Mouse (Mus musculus): Measurements from ENCODE around the gene Zfand4.

DNA sequence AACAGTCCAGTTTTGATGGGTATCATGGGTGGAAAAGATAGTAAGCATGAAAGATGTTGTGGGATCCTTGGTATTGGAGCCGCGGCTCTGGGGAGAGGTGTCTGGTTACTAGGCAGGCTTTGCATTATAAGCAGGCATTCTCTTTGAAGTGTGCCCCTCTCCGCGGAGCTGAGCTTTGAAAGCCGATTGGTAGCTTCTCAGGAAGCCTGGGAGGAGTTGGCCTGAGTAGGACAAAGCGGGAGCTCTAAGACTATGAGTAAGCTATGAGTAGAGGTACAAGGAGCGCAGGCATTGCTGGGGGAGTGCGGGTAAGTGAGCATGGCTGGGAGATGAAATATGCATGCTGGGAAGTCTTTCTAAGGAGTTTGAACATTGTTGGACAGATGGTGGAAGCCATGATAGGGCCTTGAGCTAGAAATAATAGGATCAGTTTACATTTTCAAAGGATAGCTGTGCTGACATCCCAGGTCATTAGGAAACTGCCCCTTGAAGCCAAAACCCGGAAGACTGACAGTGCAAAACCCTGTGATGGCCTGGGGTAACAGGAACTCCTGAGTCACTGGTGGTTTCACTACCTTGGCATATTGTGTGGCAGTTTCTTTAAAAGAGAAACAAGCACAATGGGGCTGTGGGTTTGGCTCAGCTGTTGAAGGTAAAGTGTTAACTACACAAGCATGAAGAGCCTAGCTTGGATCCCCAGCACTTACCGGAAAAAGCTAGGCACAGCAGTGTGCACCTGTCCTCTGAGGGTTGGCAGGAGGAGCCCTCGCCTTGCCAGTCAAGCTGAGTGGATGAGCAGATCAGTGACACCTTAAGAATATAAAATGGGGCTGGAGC lies 2.5 kb downstream of the Zfand4 start:
- TF ChIP-seq POLR2A (IDR thresholded peaks at IDR 0.05; ENCODE audit: borderline replicate concordance, control insufficient read depth, low read depth, low read length) (no peak), CTCF (IDR thresholded peaks at IDR 0.05; ENCODE audit: control insufficient read depth, insufficient read depth, low read length) (no peak)

Measured in bone marrow, adult 2 months (tissue).